Mouse (Mus musculus): ENCODE measurements around the gene Vps72. TPM values are rescaled to one million over a fixed set of nuclear protein-coding genes. Genes with fewer than 3 reads are reported as not detected.
A peak's percentile ranks its signal among the peaks of the same experiment; 100 is the strongest.
"Not testable (repeated sequence)": the region's sequence is repeated elsewhere in the genome, so short reads cannot be mapped to it uniquely, and the experiment has no call there.

Vps72 gene
- total RNA-seq, 2 experiments from 2014 or later: 13.4 to 48.7 TPM

- ATAC-seq (replicated peaks; ENCODE audit: low FRiP score, poor library complexity, severe bottlenecking): not testable (repeated sequence)
Observed at GRCm38 (mm10) chr3:95132389-95132788, 21.6 kb downstream of the Vps72 start.

- ATAC-seq (replicated peaks; ENCODE audit: low FRiP score, poor library complexity, severe bottlenecking): no peak
Observed at GRCm38 (mm10) chr3:95133176-95133575, 22.4 kb downstream of the Vps72 start.

- ATAC-seq (replicated peaks; ENCODE audit: low FRiP score, poor library complexity, severe bottlenecking): peak; percentile 94
Observed at GRCm38 (mm10) chr3:95133680-95134101, 22.9 kb downstream of the Vps72 start, which contains the start of the genes Scnm1 and Lysmd1. TSS of gene Scnm1 (minus strand) at chr3:95134011. TSS of gene Lysmd1 (plus strand) at chr3:95134088.

- peak; percentile 58 for ATAC-seq (replicated peaks; ENCODE audit: low FRiP score, poor library complexity, severe bottlenecking)
Observed at GRCm38 (mm10) chr3:95134133-95134532, 23.3 kb downstream of the Vps72 start.

DNA sequence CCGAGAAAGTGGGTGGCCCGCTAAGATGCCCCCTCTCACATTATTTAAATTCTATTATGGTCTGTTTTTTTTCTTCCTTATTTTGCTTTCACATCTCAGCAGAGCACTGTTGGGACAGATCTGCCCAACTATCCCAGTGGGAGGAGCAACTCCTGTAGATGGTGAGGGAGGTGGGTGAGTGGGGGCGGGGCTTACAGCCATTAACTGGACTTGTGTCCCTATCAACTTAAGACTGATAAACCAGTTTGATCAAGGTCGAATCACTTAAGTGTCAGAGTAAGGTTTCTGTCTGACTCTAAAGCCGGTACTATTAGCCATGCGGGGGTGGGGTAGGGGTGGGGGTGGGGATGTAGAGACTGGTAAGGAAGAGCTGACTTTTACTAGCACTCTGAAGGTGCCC lies 24.2 kb downstream of the Vps72 start:
- peak; percentile 55; the same call in 1 of the 2 replicates for ATAC-seq (replicated peaks; ENCODE audit: low FRiP score, poor library complexity, severe bottlenecking)

DNA sequence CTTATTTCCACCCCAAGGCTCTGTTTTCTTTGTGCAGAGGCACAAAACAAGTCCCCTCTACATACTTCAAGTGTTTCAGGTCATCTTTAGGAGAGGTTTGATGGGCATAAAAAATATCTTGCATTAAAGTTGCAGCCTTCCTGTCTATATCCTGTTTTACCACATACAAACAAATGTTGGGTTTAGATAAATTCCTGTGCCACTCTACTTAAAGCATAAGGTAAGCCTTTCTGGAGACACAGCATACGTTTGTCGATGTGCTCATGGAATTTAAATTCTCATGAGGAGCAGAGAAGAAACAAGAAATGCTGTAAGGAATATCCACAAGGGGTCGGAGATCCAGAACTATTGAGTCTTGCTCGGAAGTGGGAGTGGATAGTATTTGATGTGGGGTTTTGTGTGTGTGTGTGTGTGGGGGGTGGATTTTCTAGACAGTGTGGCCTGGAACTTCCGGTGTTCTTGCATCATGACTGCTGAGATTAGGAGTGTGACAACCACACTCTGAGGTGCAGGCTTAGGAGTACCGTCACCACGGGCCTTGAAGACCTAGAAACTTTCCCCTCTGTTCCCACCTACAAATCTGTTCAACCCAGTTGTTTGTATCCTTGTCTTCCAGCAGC lies 24.7 kb downstream of the Vps72 start:
- no peak for ATAC-seq (replicated peaks; ENCODE audit: low FRiP score, poor library complexity, severe bottlenecking)

- no peak for ATAC-seq (replicated peaks; ENCODE audit: low FRiP score, poor library complexity, severe bottlenecking)
Observed at GRCm38 (mm10) chr3:95136336-95136735, 25.5 kb downstream of the Vps72 start.

- ATAC-seq (replicated peaks; ENCODE audit: low FRiP score, poor library complexity, severe bottlenecking): no peak
Observed at GRCm38 (mm10) chr3:95139586-95140288, 28.9 kb downstream of the Vps72 start.

DNA sequence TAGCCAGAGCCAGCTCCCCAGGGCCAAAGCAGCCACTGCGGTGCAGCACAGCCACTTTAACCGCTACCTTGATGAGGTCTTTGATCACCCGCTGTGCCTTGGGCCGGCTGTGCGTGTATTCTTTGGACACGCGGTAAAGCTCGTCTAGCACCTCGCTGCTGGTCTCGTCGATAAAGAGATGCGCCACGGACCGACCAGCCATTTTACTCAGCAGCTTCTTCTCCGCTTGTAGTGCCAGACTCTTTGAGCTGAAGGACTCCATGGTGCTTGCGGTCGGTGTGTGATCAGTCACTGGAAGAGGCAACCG lies 29.4 kb downstream of the Vps72 start:
- ATAC-seq (replicated peaks; ENCODE audit: low FRiP score, poor library complexity, severe bottlenecking): no peak

GRCm38 (mm10) chr3:95140795-95141194 lies 30.0 kb downstream of the Vps72 start:
- ATAC-seq (replicated peaks; ENCODE audit: low FRiP score, poor library complexity, severe bottlenecking): no peak

- ATAC-seq (replicated peaks; ENCODE audit: low FRiP score, poor library complexity, severe bottlenecking): no peak
Observed at GRCm38 (mm10) chr3:95141474-95141873, 30.7 kb downstream of the Vps72 start.

DNA sequence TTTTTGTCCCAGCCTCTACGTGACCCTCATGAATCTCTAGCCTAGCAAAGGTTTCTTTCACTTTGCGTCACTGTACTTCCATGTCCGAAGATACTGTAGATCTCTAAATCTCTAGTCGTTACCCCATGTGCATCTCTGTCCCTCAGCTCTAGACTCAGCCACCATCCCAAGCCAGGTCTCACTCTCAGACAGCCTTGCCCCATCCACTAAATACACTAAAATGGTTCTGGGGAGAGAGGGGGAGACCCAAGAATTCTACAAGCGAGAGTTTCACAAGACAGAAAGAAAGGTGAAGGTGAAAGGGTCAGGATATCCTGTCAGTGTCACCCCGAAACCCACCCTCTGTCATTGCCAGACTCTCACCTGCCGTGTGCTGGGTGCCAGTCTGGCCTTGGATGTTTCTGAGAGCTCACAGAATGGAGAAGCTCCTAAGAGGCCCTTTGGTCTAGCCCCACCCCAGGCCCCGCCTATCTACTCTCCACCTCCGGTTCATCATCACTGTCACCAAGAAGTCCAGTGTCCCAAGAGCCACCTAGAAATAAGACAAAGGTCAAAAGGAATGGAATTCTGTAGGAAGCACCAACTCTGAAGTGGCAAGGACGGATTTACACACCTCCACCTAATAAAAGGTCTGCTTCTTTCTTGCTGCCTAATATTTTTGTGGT lies 31.3 kb downstream of the Vps72 start, which contains the start of gene Tnfaip8l2:
Gene Tnfaip8l2, minus strand, starts transcription at position 409 of the 665 bp plus-strand sequence.
- peak; percentile 85 for ATAC-seq (replicated peaks; ENCODE audit: low FRiP score, poor library complexity, severe bottlenecking)

- peak; percentile 88 for ATAC-seq (replicated peaks; ENCODE audit: low FRiP score, poor library complexity, severe bottlenecking)
Observed at GRCm38 (mm10) chr3:95142617-95143011, 31.8 kb downstream of the Vps72 start.

DNA sequence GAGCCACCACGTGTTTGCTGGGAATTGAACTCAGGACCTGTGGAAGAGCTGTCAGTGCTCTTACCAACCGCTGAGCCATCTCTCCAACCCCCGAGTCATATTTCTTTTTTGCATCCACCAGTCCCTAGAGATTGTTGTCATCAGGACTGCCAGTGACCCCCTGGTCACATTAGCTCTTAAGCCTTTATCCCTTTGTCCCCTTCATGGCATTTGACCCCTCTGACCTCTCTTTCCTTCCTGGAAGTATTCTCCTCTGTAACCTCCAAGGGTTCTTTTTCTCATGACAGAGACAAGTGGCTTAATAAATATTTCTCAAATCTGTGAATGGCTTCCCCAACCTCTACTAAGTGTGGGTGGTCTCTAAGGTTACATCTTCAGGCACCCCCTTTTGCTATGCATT lies 37.1 kb downstream of the Vps72 start:
- ATAC-seq (replicated peaks; ENCODE audit: low FRiP score, poor library complexity, severe bottlenecking): no peak

DNA sequence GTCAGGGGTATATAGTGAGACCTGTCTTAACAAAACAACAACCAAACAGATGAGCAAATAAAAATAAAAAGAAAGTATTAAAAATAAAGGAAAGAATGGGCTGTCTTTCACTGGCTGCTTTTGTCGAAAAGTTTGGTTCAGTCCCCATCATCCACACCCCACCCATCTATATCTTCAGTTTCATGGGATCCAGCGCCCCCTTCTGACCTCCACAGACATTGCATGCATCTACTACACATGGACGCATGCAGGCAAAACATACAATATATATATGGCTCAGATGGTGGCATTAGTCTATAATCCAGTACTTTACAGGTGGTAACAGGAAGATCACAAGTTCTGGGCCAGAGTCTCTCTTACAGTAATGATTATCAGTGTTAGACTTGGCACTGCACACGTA lies 43.1 kb downstream of the Vps72 start:
- ATAC-seq (replicated peaks; ENCODE audit: low FRiP score, poor library complexity, severe bottlenecking): peak; percentile 81

DNA sequence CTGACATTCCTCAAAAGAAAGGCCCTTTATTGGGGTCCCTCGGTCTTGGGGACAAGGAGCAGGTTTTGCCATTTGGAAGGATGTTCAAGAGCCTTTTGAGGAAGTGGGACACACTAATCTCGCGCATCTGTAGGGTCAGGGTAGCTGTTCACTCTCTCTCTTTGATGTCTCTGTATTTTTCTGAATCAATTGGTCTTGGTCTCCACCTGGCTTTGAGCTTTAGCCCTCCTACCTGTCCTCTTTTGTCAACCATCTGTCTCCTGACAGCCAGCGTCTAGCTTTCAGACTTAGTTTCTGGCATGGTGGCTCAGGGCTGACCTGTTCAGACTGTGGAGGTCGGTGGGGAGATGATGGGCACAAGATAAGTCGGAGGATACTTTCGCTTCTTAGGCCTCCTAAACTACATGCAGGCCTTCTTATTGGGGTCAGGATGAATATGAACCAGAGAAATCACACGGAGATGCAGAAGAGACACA lies 48.7 kb downstream of the Vps72 start:
- peak; percentile 17 for ATAC-seq (replicated peaks; ENCODE audit: low FRiP score, poor library complexity, severe bottlenecking)

GRCm38 (mm10) chr3:95159987-95160963 lies 49.5 kb downstream of the Vps72 start, which contains the start of gene Sema6c:
TSS of gene Sema6c (plus strand) at chr3:95160457.
- ATAC-seq (replicated peaks; ENCODE audit: low FRiP score, poor library complexity, severe bottlenecking): peak; percentile 98

GRCm38 (mm10) chr3:95161041-95161551 lies 50.3 kb downstream of the Vps72 start:
- ATAC-seq (replicated peaks; ENCODE audit: low FRiP score, poor library complexity, severe bottlenecking): no peak

DNA sequence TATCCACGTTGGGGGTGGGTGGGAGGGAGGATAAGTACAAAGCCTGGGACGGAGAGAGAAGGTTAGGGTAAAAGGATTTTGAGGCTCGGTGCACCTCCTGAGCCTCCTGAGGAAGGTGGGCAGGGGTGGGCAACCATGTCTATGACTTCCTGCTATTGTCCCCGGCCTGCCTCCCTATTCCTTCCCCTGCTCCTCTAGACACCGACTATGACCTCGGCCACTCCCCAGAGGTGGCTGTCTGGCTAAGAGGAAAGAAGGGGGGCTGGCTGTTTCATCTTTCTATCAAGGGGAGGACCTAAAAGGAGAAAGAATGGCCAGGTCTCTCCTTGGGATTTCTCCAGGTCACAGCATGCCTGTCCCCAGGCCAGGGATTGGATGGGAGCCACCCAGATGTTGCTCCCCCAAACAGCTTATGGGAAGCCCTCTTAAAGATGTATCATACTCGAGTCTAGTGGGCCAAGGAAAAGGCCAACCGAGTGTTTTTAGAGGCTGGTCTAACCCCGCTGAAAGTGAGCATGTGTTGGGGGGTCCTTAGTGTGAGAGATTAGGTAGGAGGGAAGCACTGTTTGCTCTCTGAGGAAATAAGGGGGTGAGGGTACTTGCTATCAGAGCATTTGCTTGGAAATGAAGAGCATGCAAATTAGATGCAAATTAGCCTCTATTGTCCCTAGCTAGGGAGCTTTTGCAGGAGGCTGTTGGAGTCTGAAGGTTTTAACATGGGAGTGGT lies 51.0 kb downstream of the Vps72 start:
- no peak for ATAC-seq (replicated peaks; ENCODE audit: low FRiP score, poor library complexity, severe bottlenecking)
